Mouse (Mus musculus) c-Kit-positive CD71-positive TER-119-negative erythroid progenitor cells, embryonic 14.5 days (primary cell): Measurements from ENCODE around the gene Anks1b.

ENCODE experiments used
- DNase-seq: peaks from one replicate; pipeline ENCODE4 v3.0.0-alpha.2; 2013; ENCODE audit warnings: low read depth

The Anks1b gene

GRCm38 (mm10) chr10:90674362-90674761 is 801.1 kb downstream of the Anks1b start:
- no peak for DNase-seq

- no peak for DNase-seq
These were observed 804.1 kb downstream of the Anks1b start for GRCm38 (mm10) chr10:90677421-90677820.

GRCm38 (mm10) chr10:90679713-90680470 is 806.6 kb downstream of the Anks1b start:
- no peak for DNase-seq

- DNase-seq: no peak
These were observed 810.5 kb downstream of the Anks1b start for GRCm38 (mm10) chr10:90683813-90684212.

GRCm38 (mm10) chr10:90685367-90685766 is 812.1 kb downstream of the Anks1b start:
- DNase-seq: no peak

GRCm38 (mm10) chr10:90688153-90688552 is 814.8 kb downstream of the Anks1b start:
- no peak for DNase-seq

- DNase-seq: no peak
These were observed 815.5 kb downstream of the Anks1b start for GRCm38 (mm10) chr10:90688696-90689252.

- peak; percentile 23 for DNase-seq
These were observed 816.7 kb downstream of the Anks1b start for GRCm38 (mm10) chr10:90689854-90690513.

GRCm38 (mm10) chr10:90696687-90697086 is 823.4 kb downstream of the Anks1b start:
- no peak for DNase-seq

GRCm38 (mm10) chr10:90697413-90697812 is 824.1 kb downstream of the Anks1b start:
- no peak for DNase-seq

- DNase-seq: no peak
These were observed 825.9 kb downstream of the Anks1b start for GRCm38 (mm10) chr10:90699211-90699610.

GRCm38 (mm10) chr10:90704602-90705001 is 831.3 kb downstream of the Anks1b start:
- no peak for DNase-seq

- DNase-seq: no peak
These were observed 835.7 kb downstream of the Anks1b start for GRCm38 (mm10) chr10:90708822-90709601.

- DNase-seq: no peak
These were observed 836.3 kb downstream of the Anks1b start for GRCm38 (mm10) chr10:90709602-90709931.

- no peak for DNase-seq
These were observed 844.7 kb downstream of the Anks1b start for GRCm38 (mm10) chr10:90717961-90718360.

- DNase-seq: no peak
These were observed 845.4 kb downstream of the Anks1b start for GRCm38 (mm10) chr10:90718684-90719083.

- no peak for DNase-seq
These were observed 846.7 kb downstream of the Anks1b start for GRCm38 (mm10) chr10:90719996-90720395.

GRCm38 (mm10) chr10:90723071-90723494 is 849.8 kb downstream of the Anks1b start:
- no peak for DNase-seq

GRCm38 (mm10) chr10:90723941-90724341 is 850.6 kb downstream of the Anks1b start:
- DNase-seq: no peak

- no peak for DNase-seq
These were observed 851.6 kb downstream of the Anks1b start for GRCm38 (mm10) chr10:90724931-90725330.

GRCm38 (mm10) chr10:90728401-90729358 is 855.4 kb downstream of the Anks1b start:
- peak; percentile 33 for DNase-seq
